Mouse (Mus musculus) liver, embryonic 12.5 days (tissue): Measurements from ENCODE around the gene Bach1. TPM values are rescaled to one million over a fixed set of nuclear protein-coding genes. Genes with fewer than 3 reads are reported as not detected.

Experiments used
- ATAC-seq: fragments of 200-750 bp; cut with Nextera tagmentation; 2 replicates; pipeline ENCODE4 v1.8.0; 2017; ENCODE audit warnings: moderate number of reproducible peaks, mild to moderate bottlenecking, moderate library complexity
- H3K27ac ChIP-seq: fragments of 300-500 bp; sonication (generic); 2 replicates; pipeline ENCODE4 v1.5.1; 2016; ENCODE audit warnings: mild to moderate bottlenecking
- H3K27me3 ChIP-seq: fragments of 300-500 bp; sonication (generic); replicated peaks from 2 replicates; pipeline ENCODE4 v1.6.1; 2016; ENCODE audit warnings: mild to moderate bottlenecking, moderate library complexity
- H3K36me3 ChIP-seq: fragments of 300-500 bp; sonication (generic); 2 replicates; pipeline ENCODE4 v1.6.1; 2016; ENCODE audit warnings: mild to moderate bottlenecking, moderate library complexity
- H3K4me1 ChIP-seq: fragments of 300-500 bp; sonication (generic); 2 replicates; pipeline ENCODE4 v1.6.1; 2016
- H3K4me2 ChIP-seq: fragments of 300-500 bp; sonication (generic); 2 replicates; pipeline ENCODE4 v1.6.1; 2016; ENCODE audit warnings: mild to moderate bottlenecking, moderate library complexity
- H3K4me3 ChIP-seq: fragments of 300-500 bp; sonication (generic); 2 replicates; pipeline ENCODE4 v1.5.1; 2016; ENCODE audit warnings: mild to moderate bottlenecking, moderate library complexity
- H3K9ac ChIP-seq: fragments of 300-500 bp; sonication (generic); 2 replicates; pipeline ENCODE4 v1.6.1; 2016; ENCODE audit warnings: mild to moderate bottlenecking, moderate library complexity
- H3K9me3 ChIP-seq: fragments of 300-500 bp; sonication (generic); replicated peaks from 2 replicates; pipeline ENCODE4 v1.6.1; 2016; ENCODE audit warnings: mild to moderate bottlenecking, moderate library complexity
- WGBS: fragments of 180-500 bp; shearing (Covaris S2); methylation state at CpG from one replicate; pipeline ENCODE4 v1.1.7; 2016; ENCODE audit not compliant: insufficient replicate concordance; 5-methylcytosine and 5-hydroxymethylcytosine counted together
- polyA plus RNA-seq: library from polyadenylated mRNA; unstranded; fragments of >200 nt; fragmentation: Nextera tagmentation; extraction: Ambion mirVana; gene quantifications from 2 replicates; pipeline ENCODE4 v1.2.1, GENCODE M21; 2016

The Bach1 gene
- polyA plus RNA-seq, 1 experiment from 2014 or later = 8.8 TPM

GRCm38 (mm10) chr16:87716269-87716668, 17.5 kb downstream of the Bach1 start:
- WGBS = 77% methylated on average over 11 of the region's 11 CpGs
- Histone ChIP-seq H3K4me3 (no peak overlapping the region), H3K4me1 (peaks cover 88% of the 10 kb centered on the region), H3K27me3 (no peaks in the 10 kb centered on the region), H3K9ac (no peak overlapping the region), H3K9me3 (no peaks in the 10 kb centered on the region), H3K27ac (no peak overlapping the region), H3K36me3 (peaks cover 59% of the 10 kb centered on the region), H3K4me2 (no peak overlapping the region)
- no peak for ATAC-seq

GRCm38 (mm10) chr16:87717046-87717660, 18.4 kb downstream of the Bach1 start:
- Histone ChIP-seq H3K36me3 (peaks cover 65% of the 10 kb centered on the region), H3K27ac (no peak overlapping the region), H3K4me3 (no peak overlapping the region), H3K27me3 (no peaks in the 10 kb centered on the region), H3K4me1 (peaks cover 79% of the 10 kb centered on the region), H3K9ac (no peak overlapping the region), H3K9me3 (no peaks in the 10 kb centered on the region), H3K4me2 (no peak overlapping the region)
- ATAC-seq = no peak
- 67% methylated on average over 5 of the region's 5 CpGs for WGBS

GRCm38 (mm10) chr16:87719071-87719470, 20.3 kb downstream of the Bach1 start:
- peaks cover 83% of the 10 kb centered on the region for H3K36me3 ChIP-seq
- ATAC-seq = no peak
- WGBS = 87% methylated on average over 11 of the region's 11 CpGs
- H3K4me2 ChIP-seq = no peak overlapping the region
- peaks cover 60% of the 10 kb centered on the region for H3K4me1 ChIP-seq
- H3K27me3 ChIP-seq = no peaks in the 10 kb centered on the region
- no peaks in the 10 kb centered on the region for H3K9me3 ChIP-seq
- no peak overlapping the region for H3K4me3 ChIP-seq
- no peak overlapping the region for H3K9ac ChIP-seq
- H3K27ac ChIP-seq = no peak overlapping the region

- H3K4me3 ChIP-seq = no peak overlapping the region
- peaks cover 57% of the 10 kb centered on the region for H3K4me1 ChIP-seq
- H3K36me3 ChIP-seq = peaks cover 86% of the 10 kb centered on the region
- H3K9me3 ChIP-seq = no peaks in the 10 kb centered on the region
- H3K27me3 ChIP-seq = no peaks in the 10 kb centered on the region
- no peak overlapping the region for H3K27ac ChIP-seq
- no peak overlapping the region for H3K9ac ChIP-seq
- H3K4me2 ChIP-seq = no peak overlapping the region
- ATAC-seq = peak; percentile 11; the same call in 1 of the 2 replicates
- 82% methylated on average over 23 of the region's 23 CpGs for WGBS
Measured at GRCm38 (mm10) chr16:87719688-87720283, 21.0 kb downstream of the Bach1 start.

GRCm38 (mm10) chr16:87720851-87721409, 22.2 kb downstream of the Bach1 start:
- no peak overlapping the region for H3K27ac ChIP-seq
- no peak overlapping the region for H3K4me3 ChIP-seq
- no peaks in the 10 kb centered on the region for H3K27me3 ChIP-seq
- no peak overlapping the region for H3K4me2 ChIP-seq
- H3K4me1 ChIP-seq = peaks cover 56% of the 10 kb centered on the region
- no peak overlapping the region for H3K9ac ChIP-seq
- H3K9me3 ChIP-seq = no peaks in the 10 kb centered on the region
- no peak for ATAC-seq
- WGBS = 84% methylated on average over 24 of the region's 24 CpGs
- peaks cover 86% of the 10 kb centered on the region for H3K36me3 ChIP-seq

GRCm38 (mm10) chr16:87722857-87723256, 24.1 kb downstream of the Bach1 start:
- peaks cover 48% of the 10 kb centered on the region for H3K4me1 ChIP-seq
- no peak overlapping the region for H3K9ac ChIP-seq
- H3K27ac ChIP-seq = no peak overlapping the region
- H3K4me3 ChIP-seq = no peak overlapping the region
- H3K4me2 ChIP-seq = no peak overlapping the region
- no peak for ATAC-seq
- WGBS = 92% methylated on average over 5 of the region's 5 CpGs
- no peaks in the 10 kb centered on the region for H3K9me3 ChIP-seq
- peaks cover 93% of the 10 kb centered on the region for H3K36me3 ChIP-seq
- H3K27me3 ChIP-seq = no peaks in the 10 kb centered on the region

- H3K27ac ChIP-seq = no peak overlapping the region
- no peaks in the 10 kb centered on the region for H3K9me3 ChIP-seq
- no peak overlapping the region for H3K4me3 ChIP-seq
- H3K27me3 ChIP-seq = no peaks in the 10 kb centered on the region
- ATAC-seq = no peak
- H3K4me1 ChIP-seq = peaks cover 44% of the 10 kb centered on the region
- no peak overlapping the region for H3K4me2 ChIP-seq
- H3K36me3 ChIP-seq = peaks cover 94% of the 10 kb centered on the region
- WGBS = 81% methylated on average over 15 of the region's 15 CpGs
- H3K9ac ChIP-seq = no peak overlapping the region
Measured at GRCm38 (mm10) chr16:87723479-87723878, 24.7 kb downstream of the Bach1 start.

GRCm38 (mm10) chr16:87724826-87725225, 26.1 kb downstream of the Bach1 start:
- peaks cover 94% of the 10 kb centered on the region for H3K36me3 ChIP-seq

GRCm38 (mm10) chr16:87725241-87725640, 26.5 kb downstream of the Bach1 start:
- no peak overlapping the region for H3K4me2 ChIP-seq
- no peak overlapping the region for H3K9ac ChIP-seq
- no peaks in the 10 kb centered on the region for H3K9me3 ChIP-seq
- ATAC-seq = no peak
- WGBS = 88% methylated on average over 5 of the region's 5 CpGs
- no peak overlapping the region for H3K27ac ChIP-seq
- H3K4me1 ChIP-seq = peaks cover 26% of the 10 kb centered on the region
- no peaks in the 10 kb centered on the region for H3K27me3 ChIP-seq
- peaks cover 94% of the 10 kb centered on the region for H3K36me3 ChIP-seq
- no peak overlapping the region for H3K4me3 ChIP-seq

More at GRCm38 (mm10) chr16:87724826-87725225, 26.1 kb downstream of the Bach1 start:
- Histone ChIP-seq H3K9ac (no peak overlapping the region), H3K9me3 (no peaks in the 10 kb centered on the region), H3K27ac (no peak overlapping the region), H3K4me2 (no peak overlapping the region), H3K27me3 (no peaks in the 10 kb centered on the region), H3K4me3 (no peak overlapping the region), H3K4me1 (peaks cover 31% of the 10 kb centered on the region)
- WGBS = 83% methylated on average over 4 of the region's 4 CpGs
- no peak for ATAC-seq

- H3K27ac ChIP-seq = no peak overlapping the region
- no peak overlapping the region for H3K4me3 ChIP-seq
- no peaks in the 10 kb centered on the region for H3K9me3 ChIP-seq
- H3K27me3 ChIP-seq = no peaks in the 10 kb centered on the region
- no peak overlapping the region for H3K4me2 ChIP-seq
- H3K9ac ChIP-seq = no peak overlapping the region
- WGBS = 74% methylated on average over 21 of the region's 21 CpGs
- peaks cover 95% of the 10 kb centered on the region for H3K36me3 ChIP-seq
- H3K4me1 ChIP-seq = peaks cover 23% of the 10 kb centered on the region
- ATAC-seq = peak; percentile 53
Measured at GRCm38 (mm10) chr16:87725963-87726362, 27.2 kb downstream of the Bach1 start.

GRCm38 (mm10) chr16:87726369-87726768, 27.6 kb downstream of the Bach1 start:
- 0 out of 2 replicates have a peak overlapping the region, but pooled peaks have one; percentile 17 for H3K9ac ChIP-seq
- H3K36me3 ChIP-seq = peaks cover 95% of the 10 kb centered on the region
- ATAC-seq = no peak
- peaks cover 23% of the 10 kb centered on the region for H3K4me1 ChIP-seq
- no peak overlapping the region for H3K4me2 ChIP-seq
- H3K27ac ChIP-seq = no peak overlapping the region
- no peaks in the 10 kb centered on the region for H3K27me3 ChIP-seq
- no peaks in the 10 kb centered on the region for H3K9me3 ChIP-seq
- no peak overlapping the region for H3K4me3 ChIP-seq
- WGBS = 76% methylated on average over 6 of the region's 6 CpGs

GRCm38 (mm10) chr16:87727250-87727649, 28.5 kb downstream of the Bach1 start:
- Histone ChIP-seq H3K9me3 (no peaks in the 10 kb centered on the region), H3K4me1 (peaks cover 23% of the 10 kb centered on the region), H3K27ac (no peak overlapping the region), H3K4me3 (no peak overlapping the region), H3K27me3 (no peaks in the 10 kb centered on the region), H3K4me2 (no peak overlapping the region), H3K36me3 (peaks cover 91% of the 10 kb centered on the region), H3K9ac (no peak overlapping the region)
- ATAC-seq = no peak
- 73% methylated on average over 9 of the region's 9 CpGs for WGBS
